Mouse (Mus musculus) layer of hippocampus, adult 2 months (tissue): ENCODE data around the gene Taf15. TPM values are rescaled to one million over a fixed set of nuclear protein-coding genes. Genes with fewer than 3 reads are reported as not detected.
"Not testable (repeated sequence)": the region's sequence is repeated elsewhere in the genome, so short reads cannot be mapped to it uniquely, and the experiment has no call there.

Experiments
- DNase-seq, 2 experiments: peaks; one replicate each; pipeline ENCODE4 v3.0.0; 2022; ENCODE audit warnings: low spot score in 2 of 2
- H3K27ac ChIP-seq: fragments of 200-600 bp; 2 replicates; pipeline ENCODE4 v1.8.1; 2022
- H3K4me3 ChIP-seq: fragments of 200-600 bp; 2 replicates; pipeline ENCODE4 v1.8.1; 2022; ENCODE audit warnings: mild to moderate bottlenecking
- CTCF ChIP-seq: fragments of 200-600 bp; conservative IDR thresholded peaks from 2 replicates; pipeline ENCODE4 v1.8.1; 2022; ENCODE audit warnings: antibody characterized with exemption, mild to moderate bottlenecking, moderate library complexity
- total RNA-seq, 2 experiments: library from RNA; stranded (reverse); gene quantifications; 2 replicates each; pipeline ENCODE4 v1.2.3; 2021

Gene Taf15
- total RNA-seq, 2 experiments from 2014 or later = 81.2 to 93.6 TPM

DNA sequence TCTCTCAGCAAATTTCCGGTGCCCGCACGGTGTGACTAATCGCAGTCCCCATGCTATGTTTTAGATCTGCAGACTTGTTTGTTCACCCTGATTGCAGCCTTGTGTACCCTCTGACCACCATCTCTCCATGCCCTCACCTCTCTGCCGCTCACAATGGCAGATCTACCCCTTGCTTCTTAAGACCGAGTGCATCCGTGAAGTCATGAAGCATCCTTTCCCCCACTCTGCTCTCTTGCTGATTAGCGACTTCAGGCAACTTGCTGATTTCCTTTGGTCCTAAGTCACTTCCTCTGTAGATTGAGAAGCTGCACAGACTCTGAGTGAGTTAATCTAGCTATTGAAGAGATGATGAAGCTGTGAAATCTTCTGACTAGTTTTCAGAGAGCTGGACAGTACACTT lies 61.3 kb downstream of the Taf15 start:
- no peak for TF ChIP-seq CTCF
- Histone ChIP-seq H3K4me3 (no peak overlapping the region), H3K27ac (no peak overlapping the region)
- DNase-seq = no peak

DNA sequence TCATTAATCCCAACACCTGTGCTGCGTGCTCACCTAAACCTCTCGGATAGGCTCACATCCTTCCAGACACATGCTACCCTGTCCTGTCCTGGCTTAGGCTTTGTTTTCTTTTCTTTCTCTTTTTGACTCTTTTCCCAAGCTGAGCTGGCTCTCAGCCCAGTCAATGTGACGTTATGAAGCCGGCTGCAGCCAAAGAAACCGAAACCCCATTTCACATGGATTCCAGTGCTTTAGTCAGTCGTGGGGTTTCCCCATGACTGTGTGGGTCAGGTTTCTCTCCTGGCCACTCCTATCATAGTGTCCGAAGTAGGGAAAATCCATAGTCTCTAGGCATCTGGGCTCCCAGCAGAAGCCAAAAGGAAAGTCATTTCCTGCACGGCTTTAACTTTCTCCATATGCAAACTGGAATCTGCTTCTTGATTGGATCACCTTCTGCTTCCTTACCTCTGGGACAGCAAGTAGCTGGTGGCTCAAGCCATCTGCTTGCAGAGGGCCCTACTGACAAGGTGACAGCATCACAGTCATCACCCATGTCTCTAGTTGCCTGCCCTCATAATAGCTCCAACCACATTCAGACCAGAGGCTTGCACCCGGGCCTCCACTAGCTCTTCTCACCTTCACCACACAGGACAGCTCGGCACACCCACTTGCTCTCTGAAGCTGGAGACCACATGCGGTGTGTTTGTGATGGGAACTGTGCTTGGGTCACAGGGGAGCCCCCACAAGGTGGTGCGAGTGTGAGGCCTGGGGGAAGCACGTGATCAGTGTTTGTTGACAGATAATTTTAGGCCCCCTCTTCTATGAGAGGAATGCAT lies 61.9 kb downstream of the Taf15 start:
- peak; percentile 53 to 66 for DNase-seq
- TF ChIP-seq CTCF = no peak
- Histone ChIP-seq H3K27ac (no peak overlapping the region), H3K4me3 (no peak overlapping the region)

DNA sequence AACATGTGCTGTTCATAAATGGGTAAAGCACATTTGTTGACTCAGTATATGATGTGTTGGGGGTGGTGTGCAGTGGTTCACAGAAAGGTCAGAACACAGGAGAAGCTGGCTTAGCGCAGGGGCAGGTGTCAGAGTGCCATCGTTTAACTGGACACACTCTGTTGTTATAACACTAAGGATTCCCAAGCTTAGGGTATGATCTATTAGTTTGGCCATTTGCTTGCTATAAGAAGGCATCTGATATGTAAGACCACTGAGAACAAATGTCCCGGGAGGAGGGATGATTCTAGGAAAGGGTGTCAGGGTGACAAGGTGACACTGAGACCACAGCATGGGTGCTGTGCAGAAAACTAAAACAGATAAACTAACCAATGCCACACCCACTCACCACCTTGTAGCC lies 63.9 kb downstream of the Taf15 start:
- peak in 1 of 2 experiments; percentile 34 for DNase-seq
- Histone ChIP-seq H3K27ac (no peak overlapping the region), H3K4me3 (no peak overlapping the region)
- no peak for TF ChIP-seq CTCF

DNA sequence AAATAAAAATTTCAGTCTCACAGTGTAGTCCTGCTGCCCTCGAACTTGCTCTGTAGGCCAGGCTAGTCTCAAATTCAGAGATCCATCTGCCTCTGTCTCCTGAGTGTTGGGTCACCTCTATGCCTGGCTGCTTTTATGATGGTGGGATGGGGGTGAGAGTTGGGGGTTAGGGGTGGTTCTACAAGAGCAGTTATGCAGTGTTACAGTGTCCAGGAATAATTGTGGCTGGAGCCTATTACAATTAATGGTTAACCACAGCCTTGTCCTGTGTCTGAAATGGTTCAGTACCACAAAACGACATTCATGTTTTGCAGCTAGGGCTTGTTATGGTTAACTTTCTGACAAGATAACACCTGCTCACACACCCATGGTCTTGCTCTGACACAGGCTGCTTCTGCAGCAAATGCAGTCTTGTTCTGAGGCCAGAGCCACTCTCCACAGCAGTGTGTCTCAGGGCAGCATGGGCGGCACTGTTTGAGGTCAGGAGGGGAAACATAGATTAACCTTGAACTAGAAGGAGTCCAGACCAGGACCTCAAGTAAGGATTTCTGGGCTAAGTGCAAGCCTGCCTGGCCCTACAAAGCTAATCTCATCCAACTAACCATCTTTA lies 65.9 kb downstream of the Taf15 start:
- no peak for DNase-seq
- H3K27ac ChIP-seq = no peak overlapping the region
- no peak overlapping the region for H3K4me3 ChIP-seq
- no peak for TF ChIP-seq CTCF

DNA sequence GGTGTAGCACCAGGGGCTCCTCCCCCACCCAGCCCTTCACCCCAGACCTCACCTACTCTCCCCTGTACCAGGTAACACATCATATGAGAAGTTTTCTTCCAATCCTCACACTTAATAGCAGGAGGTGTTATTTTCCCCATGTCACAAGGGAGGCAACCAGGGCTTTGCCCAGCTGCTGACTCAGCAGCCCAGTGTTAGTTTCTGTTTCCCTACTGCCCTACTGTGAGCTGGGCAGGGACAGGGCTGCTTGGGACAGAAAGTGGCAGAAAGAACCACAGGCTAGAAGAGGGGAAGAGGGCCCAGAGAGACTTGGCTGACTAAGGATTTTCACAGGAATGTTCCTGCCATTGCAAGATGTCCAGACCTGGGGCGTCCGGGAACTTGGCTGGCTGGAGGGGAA lies 68.0 kb downstream of the Taf15 start:
- no peak for DNase-seq
- H3K27ac ChIP-seq = no peak overlapping the region
- no peak overlapping the region for H3K4me3 ChIP-seq
- no peak for TF ChIP-seq CTCF

- DNase-seq = no peak
- TF ChIP-seq CTCF = no peak
- Histone ChIP-seq H3K27ac (no peak overlapping the region), H3K4me3 (no peak overlapping the region)
Measured at GRCm38 (mm10) chr11:83541415-83541814, 68.5 kb downstream of the Taf15 start.

DNA sequence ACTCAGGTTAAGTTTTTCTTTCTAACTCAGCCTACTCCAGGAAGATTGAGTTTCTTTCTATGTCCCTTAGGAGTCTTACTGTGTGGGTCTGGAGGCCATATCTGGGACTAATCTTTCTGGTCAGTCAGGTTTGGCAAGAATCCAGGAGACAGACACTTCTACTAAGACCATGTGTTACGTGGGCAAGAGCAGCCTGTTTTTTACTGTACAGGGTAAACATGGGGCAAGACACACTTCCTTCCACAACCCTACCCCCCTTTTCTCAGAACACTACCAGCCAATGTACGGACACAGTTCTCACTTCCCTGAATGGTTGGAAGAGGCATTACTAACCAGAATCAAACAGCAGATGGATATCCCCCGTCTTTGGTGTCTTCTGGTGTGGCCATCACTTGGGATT lies 71.3 kb downstream of the Taf15 start:
- H3K27ac ChIP-seq = no peak overlapping the region
- TF ChIP-seq CTCF = no peak
- no peak for DNase-seq
- no peak overlapping the region for H3K4me3 ChIP-seq

- DNase-seq = no peak
- H3K27ac ChIP-seq = no peak overlapping the region
- H3K4me3 ChIP-seq = no peak overlapping the region
- no peak for TF ChIP-seq CTCF
Measured at GRCm38 (mm10) chr11:83550186-83550632, 77.3 kb downstream of the Taf15 start.

GRCm38 (mm10) chr11:83551037-83551436 lies 78.2 kb downstream of the Taf15 start:
- not testable (repeated sequence) for DNase-seq, H3K27ac ChIP-seq

GRCm38 (mm10) chr11:83551668-83552067 lies 78.8 kb downstream of the Taf15 start:
- TF ChIP-seq CTCF = no peak
- no peak overlapping the region for H3K4me3 ChIP-seq
- H3K27ac ChIP-seq = no peak overlapping the region
- DNase-seq = no peak

More at GRCm38 (mm10) chr11:83551037-83551436, 78.2 kb downstream of the Taf15 start:
- H3K4me3 ChIP-seq = not testable (repeated sequence)

Other genes with a start within 250 kb of the Taf15 start
- gene Slfn14, start 186.4 kb upstream of the Taf15 start, total RNA-seq = not detected
- gene Ap2b1, start 174.1 kb upstream of the Taf15 start, total RNA-seq = 100 to 1,000 TPM; 319 to 331 TPM
- gene Pex12, start 170.5 kb upstream of the Taf15 start, total RNA-seq = 10 to 100 TPM; 11.0 to 11.2 TPM
- 100 to 1,000 TPM; 229 to 234 TPM for gene Rasl10b, start 63.9 kb upstream of the Taf15 start, total RNA-seq
- under 1 TPM in 1 of 2 experiments, not detected in 1; 0.28 TPM for gene Gas2l2, start 43.6 kb upstream of the Taf15 start, total RNA-seq
- gene 1700020L24Rik, start 35.4 kb upstream of the Taf15 start, total RNA-seq = not detected
- 1 to 10 TPM; 3.0 to 3.3 TPM for gene Mmp28, start 10.0 kb upstream of the Taf15 start, total RNA-seq
- gene Heatr9, start 49.1 kb downstream of the Taf15 start, total RNA-seq = not detected
- not detected for gene Ccl5, start 57.4 kb downstream of the Taf15 start, total RNA-seq
- gene Ccl9, start 105.5 kb downstream of the Taf15 start, total RNA-seq = 1 to 10 TPM; 4.5 to 4.8 TPM
- gene Ccl6, start 120.0 kb downstream of the Taf15 start, total RNA-seq = 1 to 10 TPM; 1.1 to 1.4 TPM
- gene Rpl9-ps1, start 172.5 kb downstream of the Taf15 start, total RNA-seq = not detected
- not detected for gene Ccl3, start 176.3 kb downstream of the Taf15 start, total RNA-seq
- gene Ccl4, start 189.5 kb downstream of the Taf15 start, total RNA-seq = not detected
- gene Wfdc17, start 230.9 kb downstream of the Taf15 start, total RNA-seq = not detected
- 1 to 10 TPM in 1 of 2 experiments, not detected in 1; 1.1 TPM for gene Wfdc18, start 235.9 kb downstream of the Taf15 start, total RNA-seq